Mouse (Mus musculus): ENCODE results near the gene Ttpal. TPM values are rescaled to one million over a fixed set of nuclear protein-coding genes. Genes with fewer than 3 reads are reported as not detected.

Ttpal gene
- polyA plus RNA-seq, 1 experiment: 57.9 TPM

DNA sequence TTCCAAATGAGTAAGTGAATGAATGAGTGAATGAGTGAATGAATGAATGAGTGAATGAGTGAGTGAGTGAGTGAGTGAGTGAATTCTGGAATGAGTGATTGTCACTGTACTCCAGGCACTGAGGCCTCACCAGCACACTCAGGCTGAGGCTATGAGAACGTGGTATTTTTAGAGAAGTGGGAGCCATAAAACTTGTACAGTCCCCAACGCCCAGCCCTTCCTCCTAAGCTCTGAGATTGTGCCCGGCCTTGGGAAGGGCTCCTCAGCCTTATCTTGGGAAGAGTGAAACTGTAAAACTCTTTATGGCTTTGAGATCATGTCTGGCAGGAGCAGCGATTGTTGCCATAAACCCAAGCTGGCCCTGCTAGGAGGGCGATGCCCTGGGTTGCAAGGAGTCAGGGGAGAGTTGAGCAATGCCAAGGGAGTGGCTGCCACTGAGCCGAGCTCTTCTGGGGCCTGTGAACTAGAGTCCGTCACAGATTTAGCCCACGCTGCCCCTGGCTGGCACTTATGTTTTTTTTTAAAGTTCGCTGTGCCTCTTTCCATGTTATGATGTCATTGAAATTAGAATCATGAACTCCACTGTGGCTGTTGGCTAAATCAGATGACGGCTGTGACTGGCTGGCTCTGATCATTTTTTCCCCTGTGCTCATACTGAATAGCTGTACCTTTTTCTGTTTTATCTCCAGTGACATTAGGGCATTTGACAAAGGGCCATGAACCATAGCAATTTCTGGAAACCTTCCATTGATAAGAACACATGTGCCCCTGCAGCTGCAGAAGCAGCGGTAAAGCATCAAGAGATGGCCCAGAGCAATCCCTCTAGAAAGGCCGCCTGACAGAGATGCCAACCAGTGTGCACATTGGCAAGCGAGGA is 21.8 kb upstream of the Ttpal start:
- Histone ChIP-seq H3K4me1 (ENCODE audit: control insufficient read depth, insufficient read depth, insufficient read length) (no peaks in the 10 kb centered on the region; the same call in 1 of the 2 replicates), H3K27me3 (ENCODE audit: control insufficient read depth, insufficient read depth, low read length) (no peaks in the 10 kb centered on the region), H3K36me3 (ENCODE audit: control insufficient read depth, insufficient read depth, low read length) (no peaks in the 10 kb centered on the region), H3K4me3 (ENCODE audit: extremely low read depth, insufficient read depth, insufficient read length) (no peak overlapping the region), H3K27ac (ENCODE audit: insufficient read depth, low read length) (no peak overlapping the region)
- no peak for TF ChIP-seq CTCF (IDR thresholded peaks at IDR 0.05; ENCODE audit: extremely low read depth, insufficient read depth, insufficient read length, insufficient replicate concordance)
- TF ChIP-seq POLR2A (IDR thresholded peaks at IDR 0.05; ENCODE audit: low read depth, low read length): no peak
- 65% methylated on average over 13 of the region's 13 CpGs for WGBS
- DNase-seq (ENCODE audit: low read depth in 1 of 2, low spot score in 2 of 2): no peak

DNA sequence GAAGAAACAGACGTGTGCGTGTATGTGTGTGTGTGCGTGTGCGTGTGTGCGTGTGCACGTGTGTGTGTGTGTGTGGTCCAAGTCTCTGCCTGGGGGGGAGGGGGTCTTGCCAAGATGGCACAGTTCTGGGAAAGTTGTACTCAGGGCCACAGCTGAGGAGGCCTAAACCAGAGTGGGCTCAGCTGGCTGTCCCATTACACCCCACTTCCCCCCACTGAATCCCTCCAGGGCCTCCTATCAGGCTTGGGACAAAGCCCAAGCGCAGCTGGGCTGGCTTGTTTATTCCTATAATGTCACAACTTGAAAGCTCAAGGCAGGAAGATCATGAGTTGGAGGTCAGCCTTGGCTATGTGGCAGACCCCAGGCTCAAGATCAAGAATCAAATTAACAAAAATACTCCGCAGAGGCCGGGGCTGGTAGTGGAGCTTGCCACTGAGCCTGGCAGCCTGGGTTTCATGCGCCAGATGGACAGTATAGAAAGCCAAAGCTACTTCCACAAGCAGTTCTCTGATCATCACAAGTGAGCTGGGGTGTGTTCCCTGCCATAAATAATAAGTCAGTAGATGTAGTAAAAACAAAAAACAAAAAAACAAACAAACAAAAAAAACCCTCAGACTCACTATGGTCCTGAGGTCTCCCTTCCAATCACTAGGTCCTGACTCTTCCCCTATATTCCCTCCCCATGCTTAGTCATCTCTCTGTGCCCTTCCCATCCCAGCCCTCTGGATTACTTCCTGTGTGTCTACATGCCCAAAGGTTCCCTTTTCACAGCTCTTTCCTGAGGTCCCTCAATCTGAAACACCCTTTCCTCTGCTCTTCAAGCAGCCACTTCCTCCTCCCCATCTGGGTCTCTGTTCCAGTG is 18.7 kb upstream of the Ttpal start:
- WGBS: 97% methylated on average over 10 of the region's 10 CpGs
- Histone ChIP-seq H3K27me3 (ENCODE audit: control insufficient read depth, insufficient read depth, low read length) (no peaks in the 10 kb centered on the region), H3K4me3 (ENCODE audit: extremely low read depth, insufficient read depth, insufficient read length) (no peak overlapping the region), H3K27ac (ENCODE audit: insufficient read depth, low read length) (no peak overlapping the region), H3K4me1 (ENCODE audit: control insufficient read depth, insufficient read depth, insufficient read length) (no peaks in the 10 kb centered on the region), H3K36me3 (ENCODE audit: control insufficient read depth, insufficient read depth, low read length) (no peaks in the 10 kb centered on the region)
- TF ChIP-seq CTCF (IDR thresholded peaks at IDR 0.05; ENCODE audit: extremely low read depth, insufficient read depth, insufficient read length, insufficient replicate concordance) (no peak), POLR2A (IDR thresholded peaks at IDR 0.05; ENCODE audit: low read depth, low read length) (no peak)
- no peak for DNase-seq (ENCODE audit: low read depth in 1 of 2, low spot score in 2 of 2)

DNA sequence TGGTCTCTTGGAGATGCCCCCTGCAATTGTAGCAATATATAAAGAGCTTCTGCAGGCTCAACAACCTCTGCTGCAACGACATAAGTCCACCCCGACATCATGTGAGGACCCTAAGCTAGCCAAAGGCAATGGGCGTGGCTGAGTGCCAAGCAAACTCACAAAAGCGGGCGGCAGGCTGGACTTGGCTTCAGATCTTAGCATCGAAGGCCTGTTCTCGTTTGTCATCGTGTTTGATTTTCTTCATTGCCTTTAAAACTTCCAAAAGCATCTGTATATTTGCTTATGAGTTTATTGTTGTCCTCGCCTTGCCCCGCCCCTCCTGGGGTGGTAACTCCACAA is 18.1 kb upstream of the Ttpal start:
- TF ChIP-seq POLR2A (IDR thresholded peaks at IDR 0.05; ENCODE audit: low read depth, low read length) (no peak), CTCF (IDR thresholded peaks at IDR 0.05; ENCODE audit: extremely low read depth, insufficient read depth, insufficient read length, insufficient replicate concordance) (no peak)
- 81% methylated on average over 10 of the region's 10 CpGs for WGBS
- Histone ChIP-seq H3K4me1 (ENCODE audit: control insufficient read depth, insufficient read depth, insufficient read length) (no peaks in the 10 kb centered on the region), H3K27me3 (ENCODE audit: control insufficient read depth, insufficient read depth, low read length) (no peaks in the 10 kb centered on the region), H3K4me3 (ENCODE audit: extremely low read depth, insufficient read depth, insufficient read length) (no peak overlapping the region), H3K36me3 (ENCODE audit: control insufficient read depth, insufficient read depth, low read length) (no peaks in the 10 kb centered on the region), H3K27ac (ENCODE audit: insufficient read depth, low read length) (no peak overlapping the region)
- no peak for DNase-seq (ENCODE audit: low read depth in 1 of 2, low spot score in 2 of 2)

DNA sequence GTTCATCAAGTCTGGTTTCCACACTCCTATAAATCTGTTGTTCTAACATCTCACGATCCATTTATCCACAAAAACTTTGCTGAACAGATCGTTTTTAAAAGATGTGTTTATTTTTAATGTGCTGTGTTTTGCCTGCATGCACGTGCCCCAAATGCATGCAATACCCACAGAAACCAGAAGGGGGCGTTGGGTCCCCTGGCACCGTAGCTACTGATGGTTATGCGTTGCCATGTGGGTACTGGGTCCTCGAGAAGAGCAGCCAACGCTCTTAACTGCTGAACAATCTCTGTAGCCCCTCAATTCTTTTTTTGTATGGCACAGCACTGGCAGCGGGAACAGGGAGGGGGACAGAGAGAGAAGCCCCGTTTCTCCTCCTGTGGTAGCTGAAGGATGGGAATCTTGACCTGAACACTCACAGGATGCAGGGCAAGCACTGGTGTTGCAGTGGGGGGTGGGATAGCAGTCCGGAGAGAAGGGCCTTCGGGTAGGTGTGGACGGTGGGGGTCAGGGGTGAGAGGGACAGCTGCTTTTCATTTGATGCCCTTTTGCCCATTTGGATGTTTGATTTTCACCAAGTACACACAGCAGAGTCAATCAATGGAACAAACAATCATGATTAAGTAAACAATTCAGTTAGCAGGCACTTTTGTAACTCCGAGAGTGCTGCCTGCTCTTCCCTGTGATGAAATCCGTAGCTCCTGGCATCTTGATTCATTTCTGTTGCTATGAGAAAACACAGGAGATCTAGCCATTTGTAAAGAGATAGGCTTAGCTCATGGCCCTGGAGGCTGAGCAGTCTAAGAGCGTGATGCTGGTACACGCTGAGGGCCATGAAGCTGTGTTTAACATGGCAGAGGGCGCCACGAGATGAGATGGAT is 15.5 kb upstream of the Ttpal start:
- WGBS: 56% methylated on average over 19 of the region's 19 CpGs
- Histone ChIP-seq H3K4me3 (ENCODE audit: extremely low read depth, insufficient read depth, insufficient read length) (no peak overlapping the region), H3K36me3 (ENCODE audit: control insufficient read depth, insufficient read depth, low read length) (no peaks in the 10 kb centered on the region), H3K27me3 (ENCODE audit: control insufficient read depth, insufficient read depth, low read length) (no peaks in the 10 kb centered on the region), H3K4me1 (ENCODE audit: control insufficient read depth, insufficient read depth, insufficient read length) (no peaks in the 10 kb centered on the region), H3K27ac (ENCODE audit: insufficient read depth, low read length) (no peak overlapping the region)
- DNase-seq (ENCODE audit: low read depth in 1 of 2, low spot score in 2 of 2): peak; percentile 31 to 36
- no peak for TF ChIP-seq POLR2A (IDR thresholded peaks at IDR 0.05; ENCODE audit: low read depth, low read length)
- TF ChIP-seq CTCF (IDR thresholded peaks at IDR 0.05; ENCODE audit: extremely low read depth, insufficient read depth, insufficient read length, insufficient replicate concordance): peak; percentile 81; the same call in 1 of the 2 replicates

- H3K4me3 ChIP-seq (ENCODE audit: extremely low read depth, insufficient read depth, insufficient read length): no peak overlapping the region
- 28% methylated on average over 5 of the region's 5 CpGs for WGBS
- H3K27me3 ChIP-seq (ENCODE audit: control insufficient read depth, insufficient read depth, low read length): no peaks in the 10 kb centered on the region
- TF ChIP-seq CTCF (IDR thresholded peaks at IDR 0.05; ENCODE audit: extremely low read depth, insufficient read depth, insufficient read length, insufficient replicate concordance) (no peak), POLR2A (IDR thresholded peaks at IDR 0.05; ENCODE audit: low read depth, low read length) (no peak)
- H3K27ac ChIP-seq (ENCODE audit: insufficient read depth, low read length): no peak overlapping the region
- H3K36me3 ChIP-seq (ENCODE audit: control insufficient read depth, insufficient read depth, low read length): no peaks in the 10 kb centered on the region
- no peaks in the 10 kb centered on the region for H3K4me1 ChIP-seq (ENCODE audit: control insufficient read depth, insufficient read depth, insufficient read length)
- no peak for DNase-seq (ENCODE audit: low read depth in 1 of 2, low spot score in 2 of 2)
Observed at GRCm38 (mm10) chr2:163587506-163587905, 14.6 kb upstream of the Ttpal start.

GRCm38 (mm10) chr2:163590211-163590610 is 11.9 kb upstream of the Ttpal start:
- peaks cover 1% of the 10 kb centered on the region; the same call in 1 of the 2 replicates for H3K4me1 ChIP-seq (ENCODE audit: control insufficient read depth, insufficient read depth, insufficient read length)
- TF ChIP-seq CTCF (IDR thresholded peaks at IDR 0.05; ENCODE audit: extremely low read depth, insufficient read depth, insufficient read length, insufficient replicate concordance) (no peak), POLR2A (IDR thresholded peaks at IDR 0.05; ENCODE audit: low read depth, low read length) (no peak)
- 40% methylated on average over 12 of the region's 12 CpGs for WGBS
- DNase-seq (ENCODE audit: low read depth in 1 of 2, low spot score in 2 of 2): no peak
- H3K27ac ChIP-seq (ENCODE audit: insufficient read depth, low read length): no peak overlapping the region
- H3K4me3 ChIP-seq (ENCODE audit: extremely low read depth, insufficient read depth, insufficient read length): no peak overlapping the region
- H3K27me3 ChIP-seq (ENCODE audit: control insufficient read depth, insufficient read depth, low read length): no peaks in the 10 kb centered on the region
- no peaks in the 10 kb centered on the region for H3K36me3 ChIP-seq (ENCODE audit: control insufficient read depth, insufficient read depth, low read length)

All from spleen, adult 2 months (tissue).